1 mouse cellular context compared by ENCODE assay signal in the genomic region with DNA sequence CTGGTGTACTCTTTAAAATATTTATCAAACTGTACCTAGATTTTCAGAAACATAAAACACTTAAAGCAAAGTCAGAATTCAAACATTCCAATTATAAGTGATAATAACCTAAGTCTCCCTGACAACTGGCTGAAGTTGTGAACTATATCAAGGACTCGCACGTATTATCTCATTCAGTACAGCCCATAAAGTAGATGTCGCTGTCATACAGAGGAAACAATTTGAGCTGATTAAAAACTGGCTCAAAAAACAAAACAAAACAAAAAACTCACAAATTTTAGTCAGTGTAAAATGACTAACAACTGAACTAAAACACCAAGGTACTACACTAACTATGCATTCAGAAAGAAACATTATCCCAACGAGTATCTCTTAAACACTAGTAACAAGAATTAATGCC.
TF ChIP-seq lines count a peak whose summit lies in the region.

No protein-coding gene starts in this region.

TF ChIP-seq in MEL, 35 proteins besides CTCF, POLR2A, EP300 and RAD21 (continued from another document):
- TF ChIP-seq BHLHE40 (IDR thresholded peaks at IDR 0.05; ENCODE audit: borderline replicate concordance, low read depth, low read length) (0 out of 2 replicates have a peak, but pooled peaks have one; percentile 42), CHD1 (IDR thresholded peaks at IDR 0.05; ENCODE audit: low read depth, low read length) (no peak), ELF1 (IDR thresholded peaks at IDR 0.05; ENCODE audit: low read depth, low read length) (no peak), MAFK (IDR thresholded peaks at IDR 0.05; ENCODE audit: borderline replicate concordance, low read depth, low read length) (0 out of 2 replicates have a peak, but pooled peaks have one; percentile 49), MXI1 (IDR thresholded peaks at IDR 0.05; ENCODE audit: low read depth, low read length) (peak; percentile 79), E2F4 (IDR thresholded peaks at IDR 0.05; ENCODE audit: borderline replicate concordance, low read depth, low read length) (no peak), CHD2 (IDR thresholded peaks at IDR 0.05; ENCODE audit: low read length) (no peak)
